Mouse (Mus musculus): ENCODE results near the gene Olfr18.
"Not testable (repeated sequence)": the region's sequence is repeated elsewhere in the genome, so short reads cannot be mapped to it uniquely, and the experiment has no call there.

DNA sequence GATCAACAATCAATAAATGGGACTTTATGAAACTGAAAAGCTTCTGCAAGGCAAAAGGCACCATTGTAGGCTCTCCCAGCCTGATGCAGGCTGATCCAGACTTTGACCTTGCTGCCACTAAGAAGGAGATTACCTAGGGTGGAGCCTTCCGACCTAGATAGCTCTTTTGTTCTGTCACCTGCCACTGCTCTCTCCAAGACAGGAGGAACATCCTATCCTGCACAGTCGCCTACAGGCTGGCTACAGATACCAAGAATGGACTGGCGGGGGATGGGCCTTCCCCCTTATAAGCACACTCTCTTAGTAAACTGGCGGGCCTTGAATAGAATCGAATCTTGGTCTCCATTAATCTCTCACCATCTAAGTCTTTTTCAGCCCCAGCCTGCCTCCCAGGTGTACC is 40.3 kb downstream of the Olfr18 start:
- TF ChIP-seq CTCF, POLR2A (IDR thresholded peaks at IDR 0.05; ENCODE audit: extremely low read depth, insufficient read depth, low read length): not testable (repeated sequence)
